Mouse (Mus musculus) liver, embryonic 15.5 days (tissue): ENCODE data around the gene F2rl1. TPM values are rescaled to one million over a fixed set of nuclear protein-coding genes. Genes with fewer than 3 reads are reported as not detected.

Experiments used
- ATAC-seq: fragments of 200-750 bp; cut with Nextera tagmentation; 2 replicates; pipeline ENCODE4 v1.8.0; 2017; ENCODE audit warnings: moderate number of reproducible peaks, mild to moderate bottlenecking, moderate library complexity; ENCODE audit not compliant: insufficient read depth
- H3K27ac ChIP-seq: fragments of 300-500 bp; sonication (generic); replicated peaks from 2 replicates; pipeline ENCODE4 v1.5.1; 2015; ENCODE audit warnings: mild to moderate bottlenecking, inconsistent platforms
- H3K27me3 ChIP-seq: fragments of 300-500 bp; sonication (generic); 2 replicates; pipeline ENCODE4 v1.6.1; 2015; ENCODE audit warnings: mild to moderate bottlenecking, inconsistent platforms
- H3K36me3 ChIP-seq: fragments of 300-500 bp; sonication (generic); replicated peaks from 2 replicates; pipeline ENCODE4 v1.6.1; 2015; ENCODE audit warnings: moderate library complexity, mild to moderate bottlenecking, inconsistent platforms
- H3K4me1 ChIP-seq: fragments of 300-500 bp; sonication (generic); replicated peaks from 2 replicates; pipeline ENCODE4 v1.6.1; 2015; ENCODE audit warnings: inconsistent platforms
- H3K4me2 ChIP-seq: fragments of 300-500 bp; sonication (generic); 2 replicates; pipeline ENCODE4 v1.6.1; 2015; ENCODE audit warnings: moderate library complexity, mild to moderate bottlenecking, inconsistent platforms
- H3K4me3 ChIP-seq: fragments of 300-500 bp; sonication (generic); replicated peaks from 2 replicates; pipeline ENCODE4 v1.5.1; 2015; ENCODE audit warnings: mild to moderate bottlenecking, inconsistent platforms
- H3K9ac ChIP-seq: fragments of 300-500 bp; sonication (generic); 2 replicates; pipeline ENCODE4 v1.6.1; 2015; ENCODE audit warnings: moderate library complexity, mild to moderate bottlenecking, inconsistent platforms
- H3K9me3 ChIP-seq: fragments of 300-500 bp; sonication (generic); replicated peaks from 2 replicates; pipeline ENCODE4 v1.6.1; 2016; ENCODE audit warnings: inconsistent platforms
- WGBS: fragments of 180-500 bp; shearing (Covaris S2); methylation state at CpG from one replicate; pipeline ENCODE4 v1.1.7; 2015; ENCODE audit warnings: mixed read lengths; ENCODE audit not compliant: insufficient replicate concordance; 5-methylcytosine and 5-hydroxymethylcytosine counted together
- polyA plus RNA-seq: library from polyadenylated mRNA; unstranded; fragments of >200 nt; fragmentation: Nextera tagmentation; extraction: Ambion mirVana; gene quantifications from 2 replicates; pipeline ENCODE4 v1.2.1, GENCODE M21; 2015

The F2rl1 gene
- polyA plus RNA-seq, 1 experiment from 2014 or later, result 0.47 TPM

- no peak for ATAC-seq
- Histone ChIP-seq H3K4me1 (peaks cover 6% of the 10 kb centered on the region; the same call in 1 of the 2 replicates), H3K9me3 (no peaks in the 10 kb centered on the region), H3K27ac (no peak overlapping the region), H3K27me3 (peaks cover 40% of the 10 kb centered on the region), H3K4me3 (no peak overlapping the region), H3K4me2 (no peak overlapping the region), H3K9ac (no peak overlapping the region), H3K36me3 (no peaks in the 10 kb centered on the region)
- 31% methylated on average over 3 of the region's 3 CpGs for WGBS
These were observed 24.4 kb upstream of the F2rl1 start for GRCm38 (mm10) chr13:95549421-95549820.

- 13% methylated on average over 6 of the region's 6 CpGs for WGBS
- H3K4me2 ChIP-seq, result no peak overlapping the region; the same call in 1 of the 2 replicates
- no peak overlapping the region for H3K4me3 ChIP-seq
- H3K27ac ChIP-seq, result no peak overlapping the region
- H3K9me3 ChIP-seq, result no peaks in the 10 kb centered on the region
- no peak overlapping the region for H3K9ac ChIP-seq
- peaks cover 40% of the 10 kb centered on the region for H3K27me3 ChIP-seq
- no peaks in the 10 kb centered on the region for H3K36me3 ChIP-seq
- no peak for ATAC-seq
- H3K4me1 ChIP-seq, result peaks cover 2% of the 10 kb centered on the region; the same call in 1 of the 2 replicates
These were observed 23.8 kb upstream of the F2rl1 start for GRCm38 (mm10) chr13:95548856-95549255.

GRCm38 (mm10) chr13:95548291-95548789 lies 23.3 kb upstream of the F2rl1 start:
- Histone ChIP-seq H3K4me3 (no peak overlapping the region), H3K27me3 (peaks cover 40% of the 10 kb centered on the region), H3K4me2 (no peak overlapping the region), H3K4me1 (no peaks in the 10 kb centered on the region), H3K36me3 (no peaks in the 10 kb centered on the region), H3K27ac (no peak overlapping the region), H3K9ac (no peak overlapping the region), H3K9me3 (no peaks in the 10 kb centered on the region)
- ATAC-seq, result no peak
- 21% methylated on average over 20 of the region's 20 CpGs for WGBS

GRCm38 (mm10) chr13:95547090-95547611 lies 22.1 kb upstream of the F2rl1 start:
- Histone ChIP-seq H3K36me3 (no peaks in the 10 kb centered on the region), H3K4me2 (no peak overlapping the region), H3K9ac (no peak overlapping the region), H3K27ac (no peak overlapping the region), H3K9me3 (no peaks in the 10 kb centered on the region), H3K4me1 (no peaks in the 10 kb centered on the region), H3K27me3 (peaks cover 40% of the 10 kb centered on the region), H3K4me3 (no peak overlapping the region)
- no peak for ATAC-seq
- 45% methylated on average over 12 of the region's 12 CpGs for WGBS

- Histone ChIP-seq H3K9me3 (no peaks in the 10 kb centered on the region), H3K4me1 (no peaks in the 10 kb centered on the region), H3K9ac (no peak overlapping the region), H3K36me3 (no peaks in the 10 kb centered on the region), H3K4me2 (no peak overlapping the region), H3K27ac (no peak overlapping the region), H3K27me3 (peaks cover 40% of the 10 kb centered on the region), H3K4me3 (no peak overlapping the region)
- ATAC-seq, result no peak
- WGBS, result 51% methylated on average over 6 of the region's 6 CpGs
These were observed 21.2 kb upstream of the F2rl1 start for GRCm38 (mm10) chr13:95546251-95546650.

- no peak for ATAC-seq
- Histone ChIP-seq H3K4me1 (no peaks in the 10 kb centered on the region), H3K27me3 (peaks cover 38% of the 10 kb centered on the region), H3K4me2 (no peak overlapping the region), H3K27ac (no peak overlapping the region), H3K9ac (no peak overlapping the region), H3K4me3 (no peak overlapping the region), H3K9me3 (no peaks in the 10 kb centered on the region), H3K36me3 (no peaks in the 10 kb centered on the region)
- WGBS, result 71% methylated on average over 7 of the region's 7 CpGs
These were observed 20.7 kb upstream of the F2rl1 start for GRCm38 (mm10) chr13:95545729-95546186.

GRCm38 (mm10) chr13:95538021-95538420 lies 13.0 kb upstream of the F2rl1 start:
- Histone ChIP-seq H3K27ac (no peak overlapping the region), H3K9me3 (no peaks in the 10 kb centered on the region), H3K4me2 (no peak overlapping the region), H3K36me3 (no peaks in the 10 kb centered on the region), H3K27me3 (peaks cover 21% of the 10 kb centered on the region), H3K4me3 (no peak overlapping the region), H3K9ac (no peak overlapping the region), H3K4me1 (peaks cover 27% of the 10 kb centered on the region)
- WGBS, result 53% methylated on average over 5 of the region's 5 CpGs
- ATAC-seq, result no peak

- Histone ChIP-seq H3K27me3 (peaks cover 32% of the 10 kb centered on the region), H3K4me1 (peaks cover 39% of the 10 kb centered on the region), H3K36me3 (no peaks in the 10 kb centered on the region), H3K4me2 (peak overlapping the region; percentile 63), H3K9me3 (no peaks in the 10 kb centered on the region), H3K9ac (no peak overlapping the region), H3K4me3 (0 out of 2 replicates have a peak overlapping the region, but pooled peaks have one; percentile 9), H3K27ac (no peak overlapping the region; the same call in 1 of the 2 replicates)
- 12% methylated on average over 5 of the region's 5 CpGs for WGBS
- no peak for ATAC-seq
These were observed 11.1 kb upstream of the F2rl1 start for GRCm38 (mm10) chr13:95536117-95536493.

- 0 out of 2 replicates have a peak overlapping the region, but pooled peaks have one; percentile 9 for H3K4me3 ChIP-seq
- H3K27me3 ChIP-seq, result peaks cover 38% of the 10 kb centered on the region
- peak overlapping the region; percentile 18; the same call in 1 of the 2 replicates for H3K9ac ChIP-seq
- no peaks in the 10 kb centered on the region for H3K9me3 ChIP-seq
- H3K36me3 ChIP-seq, result no peaks in the 10 kb centered on the region
- H3K4me1 ChIP-seq, result peaks cover 39% of the 10 kb centered on the region
- 8% methylated on average over 11 of the region's 11 CpGs for WGBS
- H3K4me2 ChIP-seq, result peak overlapping the region; percentile 63
- no peak overlapping the region; the same call in 1 of the 2 replicates for H3K27ac ChIP-seq
- ATAC-seq, result peak; percentile 73
These were observed 10.6 kb upstream of the F2rl1 start for GRCm38 (mm10) chr13:95535461-95536116.

- 0 out of 2 replicates have a peak overlapping the region, but pooled peaks have one; percentile 6 for H3K4me3 ChIP-seq
- no peak for ATAC-seq
- peaks cover 39% of the 10 kb centered on the region for H3K4me1 ChIP-seq
- peaks cover 40% of the 10 kb centered on the region for H3K27me3 ChIP-seq
- peak overlapping the region; percentile 63 for H3K4me2 ChIP-seq
- WGBS, result 14% methylated on average over 6 of the region's 6 CpGs
- peak overlapping the region; percentile 18; the same call in 1 of the 2 replicates for H3K9ac ChIP-seq
- H3K36me3 ChIP-seq, result no peaks in the 10 kb centered on the region
- H3K27ac ChIP-seq, result no peak overlapping the region
- H3K9me3 ChIP-seq, result no peaks in the 10 kb centered on the region
These were observed 10.0 kb upstream of the F2rl1 start for GRCm38 (mm10) chr13:95535026-95535425.

- peak overlapping the region; percentile 26 for H3K4me2 ChIP-seq
- no peaks in the 10 kb centered on the region for H3K9me3 ChIP-seq
- no peak overlapping the region for H3K27ac ChIP-seq
- WGBS, result 15% methylated on average over 5 of the region's 5 CpGs
- no peaks in the 10 kb centered on the region for H3K36me3 ChIP-seq
- no peak overlapping the region for H3K4me3 ChIP-seq
- peaks cover 49% of the 10 kb centered on the region for H3K27me3 ChIP-seq
- peaks cover 39% of the 10 kb centered on the region for H3K4me1 ChIP-seq
- no peak for ATAC-seq
- no peak overlapping the region for H3K9ac ChIP-seq
These were observed 9.1 kb upstream of the F2rl1 start for GRCm38 (mm10) chr13:95534131-95534561.
